Mouse (Mus musculus) limb, embryonic 14.5 days (tissue): ENCODE results near the gene Fhl1. TPM values are rescaled to one million over a fixed set of nuclear protein-coding genes. Genes with fewer than 3 reads are reported as not detected.

Source experiments
- ATAC-seq: fragments of 200-750 bp; cut with Nextera tagmentation; 2 replicates; pipeline ENCODE4 v1.8.0; 2017; ENCODE audit warnings: low read depth, moderate number of reproducible peaks, moderate TSS enrichment; ENCODE audit not compliant: low FRiP score
- DNase-seq: peaks from one replicate; pipeline ENCODE4 v3.0.0-alpha.2; 2015; ENCODE audit warnings: low spot score
- H3K27ac ChIP-seq: fragments of 300-500 bp; sonication (generic); replicated peaks from 2 replicates; pipeline ENCODE4 v1.5.1; 2014; ENCODE audit warnings: low read depth, mild to moderate bottlenecking, low read length, moderate library complexity, mixed read lengths
- H3K27me3 ChIP-seq: fragments of 300-500 bp; sonication (generic); 2 replicates; pipeline ENCODE4 v1.6.1; 2014; ENCODE audit warnings: low read length, mixed read lengths; ENCODE audit not compliant: control insufficient read depth, insufficient read depth
- H3K36me3 ChIP-seq: fragments of 300-500 bp; sonication (generic); 2 replicates; pipeline ENCODE4 v1.6.1; 2014; ENCODE audit warnings: mild to moderate bottlenecking, low read length, moderate library complexity, mixed read lengths; ENCODE audit not compliant: control insufficient read depth, insufficient read depth
- H3K4me1 ChIP-seq: fragments of 300-500 bp; sonication (generic); 2 replicates; pipeline ENCODE4 v1.6.1; 2014; ENCODE audit warnings: antibody characterized with exemption, low read length, mixed read lengths; ENCODE audit not compliant: control insufficient read depth, insufficient read depth
- H3K4me2 ChIP-seq: fragments of 300-500 bp; sonication (generic); replicated peaks from 2 replicates; pipeline ENCODE4 v1.6.1; 2014; ENCODE audit warnings: low read depth, mild to moderate bottlenecking, low read length, moderate library complexity; ENCODE audit not compliant: severe bottlenecking
- H3K4me3 ChIP-seq: fragments of 300-500 bp; sonication (generic); replicated peaks from 2 replicates; pipeline ENCODE4 v1.5.1; 2014; ENCODE audit warnings: low read length
- H3K9ac ChIP-seq: fragments of 300-500 bp; sonication (generic); 2 replicates; pipeline ENCODE4 v1.6.1; 2014; ENCODE audit warnings: mild to moderate bottlenecking, low read depth, low read length, moderate library complexity; ENCODE audit not compliant: severe bottlenecking
- H3K9me3 ChIP-seq: fragments of 300-500 bp; sonication (generic); 2 replicates; pipeline ENCODE4 v1.6.1; 2016; ENCODE audit warnings: low read length; ENCODE audit not compliant: control insufficient read depth
- POLR2A ChIP-seq: fragments of 200-500 bp; IDR thresholded peaks from 2 replicates; pipeline ENCODE4 v1.8.0; 2012; ENCODE audit warnings: inconsistent platforms, mild to moderate bottlenecking, moderate library complexity, borderline replicate concordance; ENCODE audit not compliant: insufficient read depth, insufficient read length; ENCODE audit errors: extremely low read depth
- WGBS: fragments of 180-500 bp; shearing (Covaris S2); extraction: QIAGEN DNeasy Blood & Tissue Kit; methylation state at CpG from one replicate; pipeline ENCODE4 v1.1.7; 2014; 5-methylcytosine and 5-hydroxymethylcytosine counted together
- polyA plus RNA-seq, 2 experiments: library from polyadenylated mRNA; depleted of rRNA in 1 of 2; stranded (reverse) in 1 of 2; unstranded in 1 of 2; fragments of >200 nt; fragmentation: Nextera tagmentation in 1 of 2; extraction: Ambion mirVana in 1 of 2; gene quantifications; 2 replicates each; pipeline versions ENCODE4 v1.2.1 to v1.2.3; 2012 to 2014

Fhl1 gene
- polyA plus RNA-seq, 2 experiments = 167 to 179 TPM

DNA sequence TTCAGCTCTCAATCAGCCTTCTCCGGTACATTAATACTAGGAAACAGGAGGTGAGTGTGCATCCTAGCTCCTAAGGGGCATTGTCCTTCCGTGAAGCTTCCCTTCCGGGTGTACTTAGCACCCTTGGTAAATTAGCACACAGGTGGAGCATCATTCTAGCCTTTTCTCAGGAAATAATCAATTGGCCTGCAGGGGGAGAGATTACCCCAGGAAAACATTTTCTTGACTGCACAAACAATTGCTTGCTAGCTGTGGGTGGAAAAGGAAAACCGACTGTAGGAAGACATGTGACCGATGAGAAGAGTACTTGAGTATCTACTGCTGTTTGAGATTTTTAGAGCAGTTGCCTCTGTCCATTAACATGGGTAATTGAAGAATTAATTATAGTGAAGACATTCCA is 109.7 kb downstream of the Fhl1 start:
- Histone ChIP-seq H3K9me3 (no peaks in the 10 kb centered on the region), H3K27me3 (no peaks in the 10 kb centered on the region), H3K27ac (no peak overlapping the region), H3K9ac (no peak overlapping the region), H3K4me3 (no peak overlapping the region), H3K4me2 (no peak overlapping the region), H3K4me1 (no peaks in the 10 kb centered on the region), H3K36me3 (no peaks in the 10 kb centered on the region)
- DNase-seq (no peak), ATAC-seq (no peak)
- WGBS = 65% methylated on average over 5 of the region's 5 CpGs
- TF ChIP-seq POLR2A = no peak

Other genes starting within 250 kb of the Fhl1 start
- gene Gm10477, start 207.0 kb upstream of the Fhl1 start, polyA plus RNA-seq (2012; rRNA removed) = not detected in 2 replicates
- gene Gm10477, start 207.0 kb upstream of the Fhl1 start, polyA plus RNA-seq (2014; fragmentation: Nextera tagmentation; extraction: Ambion mirVana) = not detected in 2 replicates
- 0.14 TPM in 1 of 2 replicates, not detected in the other for gene Gm648, start 182.2 kb upstream of the Fhl1 start, polyA plus RNA-seq (2012; rRNA removed)
- not detected in 2 replicates for gene Gm648, start 182.2 kb upstream of the Fhl1 start, polyA plus RNA-seq (2014; fragmentation: Nextera tagmentation; extraction: Ambion mirVana)
- gene Mmgt1, start 133.7 kb upstream of the Fhl1 start, polyA plus RNA-seq (2012; rRNA removed) = 17.6 and 17.9 TPM in 2 replicates
- 21.1 and 24.1 TPM in 2 replicates for gene Mmgt1, start 133.7 kb upstream of the Fhl1 start, polyA plus RNA-seq (2014; fragmentation: Nextera tagmentation; extraction: Ambion mirVana)
- 16.1 and 17.0 TPM in 2 replicates for gene Slc9a6, start 122.0 kb upstream of the Fhl1 start, polyA plus RNA-seq (2012; rRNA removed)
- gene Slc9a6, start 122.0 kb upstream of the Fhl1 start, polyA plus RNA-seq (2014; fragmentation: Nextera tagmentation; extraction: Ambion mirVana) = 11.8 and 13.1 TPM in 2 replicates
- 1.2 and 2.7 TPM in 2 replicates for gene Map7d3, start 90.5 kb downstream of the Fhl1 start, polyA plus RNA-seq (2012; rRNA removed)
- gene Map7d3, start 90.5 kb downstream of the Fhl1 start, polyA plus RNA-seq (2014; fragmentation: Nextera tagmentation; extraction: Ambion mirVana) = 2.9 and 4.5 TPM in 2 replicates
- 0.03 TPM in 1 of 2 replicates, not detected in the other for gene Adgrg4, start 138.4 kb downstream of the Fhl1 start, polyA plus RNA-seq (2012; rRNA removed)
- not detected in 2 replicates for gene Adgrg4, start 138.4 kb downstream of the Fhl1 start, polyA plus RNA-seq (2014; fragmentation: Nextera tagmentation; extraction: Ambion mirVana)